Mouse (Mus musculus) midbrain, postnatal 0 days (tissue): ENCODE data around the gene Ppp4r1. TPM values are rescaled to one million over a fixed set of nuclear protein-coding genes. Genes with fewer than 3 reads are reported as not detected.

Experiments used
- ATAC-seq: fragments of 200-750 bp; cut with Nextera tagmentation; 2 replicates; pipeline ENCODE4 v1.8.0; 2017; ENCODE audit warnings: moderate number of reproducible peaks, mild to moderate bottlenecking, moderate TSS enrichment, moderate library complexity; ENCODE audit not compliant: low FRiP score
- DNase-seq: peaks from one replicate; pipeline ENCODE4 v3.0.0-alpha.2; 2015; ENCODE audit warnings: low spot score
- H3K27ac ChIP-seq: fragments of 300-500 bp; sonication (generic); 2 replicates; pipeline ENCODE4 v1.5.1; 2014; ENCODE audit warnings: low read depth, mild to moderate bottlenecking, low read length, mixed read lengths
- H3K27me3 ChIP-seq: fragments of 300-500 bp; sonication (generic); 2 replicates; pipeline ENCODE4 v1.6.1; 2014; ENCODE audit warnings: low read length, control low read depth, mixed read lengths; ENCODE audit not compliant: insufficient read depth
- H3K36me3 ChIP-seq: fragments of 300-500 bp; sonication (generic); 2 replicates; pipeline ENCODE4 v1.6.1; 2014; ENCODE audit warnings: low read length, control low read depth, mixed read lengths; ENCODE audit not compliant: insufficient read depth
- H3K4me1 ChIP-seq: fragments of 300-500 bp; sonication (generic); 2 replicates; pipeline ENCODE4 v1.6.1; 2014; ENCODE audit warnings: mild to moderate bottlenecking, control low read depth, antibody characterized with exemption, low read length, mixed read lengths; ENCODE audit not compliant: insufficient read depth
- H3K4me2 ChIP-seq: fragments of 300-500 bp; sonication (generic); 2 replicates; pipeline ENCODE4 v1.6.1; 2014; ENCODE audit warnings: low read depth, mild to moderate bottlenecking, low read length, mixed read lengths; ENCODE audit not compliant: poor library complexity, severe bottlenecking
- H3K4me3 ChIP-seq: fragments of 300-500 bp; sonication (generic); 2 replicates; pipeline ENCODE4 v1.5.1; 2014; ENCODE audit warnings: low read depth, mild to moderate bottlenecking, low read length, moderate library complexity
- H3K9ac ChIP-seq: fragments of 300-500 bp; sonication (generic); replicated peaks from 2 replicates; pipeline ENCODE4 v1.6.1; 2014; ENCODE audit warnings: mild to moderate bottlenecking, low read length, moderate library complexity, mixed read lengths; ENCODE audit not compliant: poor library complexity, severe bottlenecking
- H3K9me3 ChIP-seq: fragments of 300-500 bp; sonication (generic); 2 replicates; pipeline ENCODE4 v1.6.1; 2016; ENCODE audit warnings: low read length, control low read depth
- CTCF ChIP-seq: IDR thresholded peaks from 2 replicates; pipeline ENCODE4 v1.5.1; 2016; ENCODE audit warnings: antibody characterized with exemption, mild to moderate bottlenecking
- WGBS: fragments of 180-500 bp; shearing (Covaris S2); extraction: QIAGEN DNeasy Blood & Tissue Kit; methylation state at CpG from one replicate; pipeline ENCODE4 v1.1.7; 2014; 5-methylcytosine and 5-hydroxymethylcytosine counted together
- polyA plus RNA-seq: library from polyadenylated mRNA; unstranded; fragments of >200 nt; fragmentation: Nextera tagmentation; extraction: Ambion mirVana; gene quantifications from 2 replicates; pipeline ENCODE4 v1.2.1, GENCODE M21; 2015
- total RNA-seq: library from RNA; depleted of rRNA; stranded (reverse); fragments of >200 nt; gene quantifications from 2 replicates; pipeline ENCODE4 v1.2.3, GENCODE M21; 2014

The Ppp4r1 gene
- total and polyA plus RNA-seq, 2 experiments from 2014 or later = 28.6 to 45.6 TPM

DNA sequence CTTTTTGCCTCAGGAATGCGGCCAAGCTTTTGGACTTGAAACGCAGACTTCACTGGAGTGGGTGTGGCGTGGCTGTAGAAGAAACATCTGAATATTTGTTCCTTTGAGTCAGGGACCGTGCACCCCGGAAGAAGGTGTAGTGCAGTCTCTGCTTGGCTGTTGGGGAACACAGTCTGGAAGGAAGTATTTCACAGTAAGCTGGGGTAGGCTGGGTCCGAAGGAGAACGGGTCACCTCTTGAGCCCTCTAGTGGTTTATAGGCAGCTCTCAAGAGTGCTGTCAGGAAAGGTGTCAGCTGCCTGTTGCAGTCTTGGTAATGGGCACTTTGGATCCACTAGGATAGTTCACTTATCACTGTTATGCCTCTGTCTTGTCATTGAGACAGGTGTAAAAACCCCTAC is 3.9 kb downstream of the Ppp4r1 start:
- ATAC-seq (no peak), DNase-seq (no peak)
- 87% methylated on average over 7 of the region's 7 CpGs for WGBS
- Histone ChIP-seq H3K4me1 (peaks cover 6% of the 10 kb centered on the region), H3K27me3 (no peaks in the 10 kb centered on the region), H3K4me3 (no peak overlapping the region), H3K27ac (no peak overlapping the region), H3K9me3 (no peaks in the 10 kb centered on the region), H3K4me2 (no peak overlapping the region), H3K36me3 (no peaks in the 10 kb centered on the region), H3K9ac (no peak overlapping the region)
- peak; percentile 56 for TF ChIP-seq CTCF

DNA sequence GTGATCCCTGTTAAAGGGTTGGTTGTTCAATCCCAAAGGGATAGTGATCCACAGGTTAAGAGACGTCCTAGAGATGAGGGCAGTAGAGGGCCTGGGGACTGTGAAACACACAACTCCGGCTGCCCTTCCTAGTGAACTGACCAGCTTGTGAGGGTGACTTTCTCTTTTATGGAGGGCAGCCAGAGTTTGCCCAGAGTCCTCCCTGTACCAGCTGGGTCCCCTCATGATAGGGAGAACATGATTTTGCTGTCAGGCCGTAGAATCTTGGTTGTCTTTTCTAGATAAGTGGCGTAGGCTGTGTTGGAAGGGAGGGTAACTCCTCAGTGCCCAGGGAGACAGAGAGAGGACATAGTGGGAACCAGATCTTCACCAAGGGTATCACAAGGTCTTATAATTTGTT is 4.9 kb downstream of the Ppp4r1 start:
- 94% methylated on average over 4 of the region's 4 CpGs for WGBS
- no peaks in the 10 kb centered on the region for H3K36me3 ChIP-seq
- H3K27ac ChIP-seq = no peak overlapping the region
- H3K9ac ChIP-seq = no peak overlapping the region
- H3K27me3 ChIP-seq = no peaks in the 10 kb centered on the region
- peaks cover 6% of the 10 kb centered on the region for H3K4me1 ChIP-seq
- no peaks in the 10 kb centered on the region for H3K9me3 ChIP-seq
- DNase-seq (no peak), ATAC-seq (no peak)
- no peak overlapping the region for H3K4me3 ChIP-seq
- no peak for TF ChIP-seq CTCF
- H3K4me2 ChIP-seq = no peak overlapping the region

DNA sequence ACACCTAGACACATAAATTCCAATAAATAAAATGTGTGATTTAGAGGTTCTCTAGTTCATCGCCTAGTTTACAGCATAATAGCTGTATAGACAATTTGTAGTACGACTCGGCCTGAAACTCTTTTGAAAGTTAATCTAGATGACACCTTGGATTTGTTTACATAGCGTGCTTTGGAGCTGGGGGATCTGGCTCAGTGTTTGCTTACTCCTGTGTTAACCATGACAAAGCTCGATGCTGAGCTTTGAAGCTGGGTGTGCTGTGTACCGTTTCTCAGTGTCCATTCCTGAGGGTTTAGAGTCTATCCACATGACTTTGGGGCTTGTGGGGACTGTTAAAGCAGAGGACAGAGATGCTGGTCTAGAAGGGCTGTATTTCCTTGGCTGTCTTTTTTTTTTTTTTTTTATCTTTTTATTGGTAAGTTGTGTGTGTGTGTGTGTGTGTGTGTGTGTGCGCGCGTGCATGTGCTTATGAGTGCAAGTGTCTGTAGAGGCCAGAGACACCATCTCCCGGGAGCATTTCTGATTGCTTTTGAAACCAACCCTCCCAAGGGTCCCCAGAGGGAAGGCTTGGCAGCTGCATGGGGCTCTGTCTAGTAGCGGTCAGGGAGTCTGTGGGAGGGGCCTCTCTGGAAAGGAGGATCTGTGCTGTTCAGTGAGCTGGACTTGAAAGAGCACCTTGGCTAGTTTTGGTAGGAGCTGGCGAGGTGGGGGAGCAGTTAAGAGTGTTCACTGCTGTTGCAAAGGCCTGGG is 6.3 kb downstream of the Ppp4r1 start:
- 82% methylated on average over 12 of the region's 12 CpGs for WGBS
- H3K27me3 ChIP-seq = no peaks in the 10 kb centered on the region
- no peaks in the 10 kb centered on the region for H3K36me3 ChIP-seq
- no peak overlapping the region for H3K9ac ChIP-seq
- H3K4me3 ChIP-seq = no peak overlapping the region
- H3K4me2 ChIP-seq = no peak overlapping the region
- no peak for ATAC-seq
- H3K4me1 ChIP-seq = peaks cover 6% of the 10 kb centered on the region
- no peak overlapping the region for H3K27ac ChIP-seq
- DNase-seq = no peak
- TF ChIP-seq CTCF = no peak
- H3K9me3 ChIP-seq = no peaks in the 10 kb centered on the region

DNA sequence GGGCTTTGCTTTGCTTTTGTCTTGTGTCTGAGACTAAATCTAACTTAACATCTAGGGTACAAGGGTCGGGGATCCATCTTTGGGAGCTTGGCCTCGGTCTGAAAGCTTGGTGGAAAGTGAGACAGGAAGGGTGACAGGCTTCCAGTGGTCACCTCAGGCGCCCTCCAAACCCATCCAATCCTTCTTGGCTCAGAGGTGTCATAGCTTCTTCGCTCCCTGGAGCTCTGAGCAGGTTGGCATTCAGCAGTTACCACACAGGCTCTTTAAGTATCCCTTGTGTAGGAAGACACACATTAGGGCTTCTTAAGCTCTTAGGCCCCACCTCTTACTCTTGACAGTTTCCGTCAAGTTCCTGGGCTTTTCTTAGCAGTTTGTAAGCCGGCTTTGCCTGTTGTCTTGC is 7.2 kb downstream of the Ppp4r1 start:
- Histone ChIP-seq H3K9me3 (no peaks in the 10 kb centered on the region), H3K27me3 (no peaks in the 10 kb centered on the region), H3K4me2 (no peak overlapping the region), H3K36me3 (no peaks in the 10 kb centered on the region), H3K4me3 (no peak overlapping the region), H3K4me1 (peaks cover 4% of the 10 kb centered on the region), H3K27ac (no peak overlapping the region), H3K9ac (no peak overlapping the region)
- TF ChIP-seq CTCF = no peak
- ATAC-seq (no peak), DNase-seq (no peak)
- WGBS = 90% methylated on average over 6 of the region's 6 CpGs

GRCm38 (mm10) chr17:65791161-65791560 is 8.8 kb downstream of the Ppp4r1 start:
- Histone ChIP-seq H3K9me3 (no peaks in the 10 kb centered on the region), H3K27ac (no peak overlapping the region), H3K9ac (no peak overlapping the region), H3K27me3 (no peaks in the 10 kb centered on the region), H3K4me3 (no peak overlapping the region), H3K36me3 (no peaks in the 10 kb centered on the region), H3K4me2 (no peak overlapping the region), H3K4me1 (no peaks in the 10 kb centered on the region)
- WGBS = 89% methylated on average over 2 of the region's 2 CpGs
- no peak for DNase-seq
- no peak for ATAC-seq
- no peak for TF ChIP-seq CTCF

- H3K27ac ChIP-seq = no peak overlapping the region
- H3K4me3 ChIP-seq = no peak overlapping the region
- H3K4me2 ChIP-seq = no peak overlapping the region
- H3K9ac ChIP-seq = no peak overlapping the region
- WGBS = 94% methylated on average over 12 of the region's 12 CpGs
- H3K4me1 ChIP-seq = no peaks in the 10 kb centered on the region
- H3K9me3 ChIP-seq = no peaks in the 10 kb centered on the region
- H3K36me3 ChIP-seq = no peaks in the 10 kb centered on the region
- ATAC-seq (no peak), DNase-seq (no peak)
- no peak for TF ChIP-seq CTCF
- H3K27me3 ChIP-seq = no peaks in the 10 kb centered on the region
Measured at GRCm38 (mm10) chr17:65793307-65793930, 11.0 kb downstream of the Ppp4r1 start.
